Mouse (Mus musculus) neural tube, embryonic 12.5 days (tissue): ENCODE measurements at regions not wholly inside any gene's neighbourhood (a gene's known extent, or its start where the extent isn't known, plus 50 kb on each side); places are given as distances from the start of the nearest gene placed in this dataset.

Source experiments
- ATAC-seq: fragments of 200-750 bp; cut with Nextera tagmentation; 2 replicates; pipeline ENCODE4 v1.8.0; 2017; ENCODE audit warnings: low read depth, mild to moderate bottlenecking, moderate TSS enrichment, moderate library complexity; ENCODE audit not compliant: low FRiP score
- H3K27ac ChIP-seq: fragments of 300-500 bp; sonication (generic); 2 replicates; pipeline ENCODE4 v1.5.1; 2016
- H3K27me3 ChIP-seq: fragments of 300-500 bp; sonication (generic); replicated peaks from 2 replicates; pipeline ENCODE4 v1.6.1; 2016; ENCODE audit warnings: mild to moderate bottlenecking
- H3K36me3 ChIP-seq: fragments of 300-500 bp; sonication (generic); 2 replicates; pipeline ENCODE4 v1.6.1; 2016; ENCODE audit warnings: mild to moderate bottlenecking
- H3K4me1 ChIP-seq: fragments of 300-500 bp; sonication (generic); 2 replicates; pipeline ENCODE4 v1.6.1; 2016
- H3K4me2 ChIP-seq: fragments of 300-500 bp; sonication (generic); replicated peaks from 2 replicates; pipeline ENCODE4 v1.6.1; 2016; ENCODE audit warnings: mild to moderate bottlenecking
- H3K4me3 ChIP-seq: fragments of 300-500 bp; sonication (generic); 2 replicates; pipeline ENCODE4 v1.5.1; 2016
- H3K9ac ChIP-seq: fragments of 300-500 bp; sonication (generic); 2 replicates; pipeline ENCODE4 v1.6.1; 2016; ENCODE audit warnings: mild to moderate bottlenecking
- H3K9me3 ChIP-seq: fragments of 300-500 bp; sonication (generic); 2 replicates; pipeline ENCODE4 v1.6.1; 2016; ENCODE audit warnings: mild to moderate bottlenecking
- WGBS: fragments of 180-500 bp; shearing (Covaris S2); methylation state at CpG from one replicate; pipeline ENCODE4 v1.1.7; 2016; 5-methylcytosine and 5-hydroxymethylcytosine counted together

GRCm38 (mm10) chr15:59804394-59804793 lies 212.0 kb downstream of the 4933412E24Rik start:
- no peak for ATAC-seq
- WGBS, result 85% methylated on average over 7 of the region's 7 CpGs

GRCm38 (mm10) chr15:59802276-59802675 lies 214.1 kb downstream of the 4933412E24Rik start:
- Histone ChIP-seq H3K4me3 (no peak overlapping the region), H3K36me3 (no peaks in the 10 kb centered on the region), H3K9ac (no peak overlapping the region), H3K27ac (no peak overlapping the region), H3K9me3 (no peaks in the 10 kb centered on the region), H3K27me3 (no peaks in the 10 kb centered on the region), H3K4me2 (no peak overlapping the region), H3K4me1 (no peaks in the 10 kb centered on the region)
- no peak for ATAC-seq
- 91% methylated on average over 7 of the region's 7 CpGs for WGBS

More at GRCm38 (mm10) chr15:59804394-59804793, 212.0 kb downstream of the 4933412E24Rik start:
- H3K9ac ChIP-seq, result no peak overlapping the region
- no peaks in the 10 kb centered on the region for H3K36me3 ChIP-seq
- H3K9me3 ChIP-seq, result no peaks in the 10 kb centered on the region
- H3K4me1 ChIP-seq, result no peaks in the 10 kb centered on the region
- no peak overlapping the region for H3K4me2 ChIP-seq
- no peak overlapping the region for H3K27ac ChIP-seq
- H3K4me3 ChIP-seq, result no peak overlapping the region
- no peaks in the 10 kb centered on the region for H3K27me3 ChIP-seq

GRCm38 (mm10) chr15:59799124-59799815 lies 217.1 kb downstream of the 4933412E24Rik start:
- ATAC-seq, result no peak
- Histone ChIP-seq H3K4me2 (no peak overlapping the region), H3K9me3 (no peaks in the 10 kb centered on the region), H3K36me3 (no peaks in the 10 kb centered on the region), H3K4me1 (no peaks in the 10 kb centered on the region), H3K9ac (no peak overlapping the region), H3K27ac (no peak overlapping the region), H3K27me3 (no peaks in the 10 kb centered on the region), H3K4me3 (no peak overlapping the region)
- WGBS, result 83% methylated on average over 3 of the region's 3 CpGs

- no peak overlapping the region for H3K27ac ChIP-seq
- H3K9me3 ChIP-seq, result no peaks in the 10 kb centered on the region
- no peak overlapping the region for H3K4me3 ChIP-seq
- no peak for ATAC-seq
- no peaks in the 10 kb centered on the region for H3K27me3 ChIP-seq
- no peaks in the 10 kb centered on the region for H3K36me3 ChIP-seq
- no peaks in the 10 kb centered on the region for H3K4me1 ChIP-seq
- no peak overlapping the region for H3K4me2 ChIP-seq
- no peak overlapping the region for H3K9ac ChIP-seq
These were observed 217.9 kb downstream of the 4933412E24Rik start for GRCm38 (mm10) chr15:59798486-59798885.

GRCm38 (mm10) chr15:59795717-59796116 lies 220.7 kb downstream of the 4933412E24Rik start:
- H3K9me3 ChIP-seq, result no peaks in the 10 kb centered on the region
- no peak for ATAC-seq
- H3K27ac ChIP-seq, result no peak overlapping the region
- H3K27me3 ChIP-seq, result no peaks in the 10 kb centered on the region
- H3K4me2 ChIP-seq, result no peak overlapping the region
- no peaks in the 10 kb centered on the region for H3K4me1 ChIP-seq
- H3K36me3 ChIP-seq, result no peaks in the 10 kb centered on the region
- no peak overlapping the region for H3K4me3 ChIP-seq
- 89% methylated on average over 5 of the region's 5 CpGs for WGBS
- no peak overlapping the region for H3K9ac ChIP-seq

GRCm38 (mm10) chr15:59794871-59795270 lies 221.5 kb downstream of the 4933412E24Rik start:
- H3K4me1 ChIP-seq, result no peaks in the 10 kb centered on the region
- ATAC-seq, result no peak
- no peaks in the 10 kb centered on the region for H3K36me3 ChIP-seq
- 88% methylated on average over 6 of the region's 6 CpGs for WGBS
- H3K9ac ChIP-seq, result no peak overlapping the region
- H3K27me3 ChIP-seq, result no peaks in the 10 kb centered on the region
- H3K4me2 ChIP-seq, result no peak overlapping the region
- H3K9me3 ChIP-seq, result no peaks in the 10 kb centered on the region
- no peak overlapping the region for H3K27ac ChIP-seq
- H3K4me3 ChIP-seq, result no peak overlapping the region

GRCm38 (mm10) chr15:59786706-59787425 lies 229.5 kb downstream of the 4933412E24Rik start:
- Histone ChIP-seq H3K36me3 (no peaks in the 10 kb centered on the region), H3K4me1 (peaks cover 15% of the 10 kb centered on the region), H3K27me3 (no peaks in the 10 kb centered on the region), H3K27ac (no peak overlapping the region), H3K9me3 (peaks cover 5% of the 10 kb centered on the region; the same call in 1 of the 2 replicates), H3K4me3 (no peak overlapping the region), H3K4me2 (no peak overlapping the region), H3K9ac (no peak overlapping the region)
- no peak for ATAC-seq
- WGBS, result 85% methylated on average over 4 of the region's 4 CpGs

- Histone ChIP-seq H3K36me3 (no peaks in the 10 kb centered on the region), H3K4me3 (no peak overlapping the region), H3K9ac (no peak overlapping the region), H3K9me3 (peaks cover 5% of the 10 kb centered on the region; the same call in 1 of the 2 replicates), H3K27ac (no peak overlapping the region), H3K4me2 (no peak overlapping the region), H3K4me1 (peaks cover 15% of the 10 kb centered on the region), H3K27me3 (no peaks in the 10 kb centered on the region)
- 89% methylated on average over 5 of the region's 5 CpGs for WGBS
- ATAC-seq, result no peak
These were observed 230.4 kb downstream of the 4933412E24Rik start for GRCm38 (mm10) chr15:59785981-59786380.

GRCm38 (mm10) chr15:59784556-59784929 lies 231.9 kb downstream of the 4933412E24Rik start:
- no peaks in the 10 kb centered on the region for H3K27me3 ChIP-seq
- no peak for ATAC-seq
- no peak overlapping the region for H3K9ac ChIP-seq
- no peak overlapping the region for H3K27ac ChIP-seq
- peaks cover 15% of the 10 kb centered on the region for H3K4me1 ChIP-seq
- H3K36me3 ChIP-seq, result no peaks in the 10 kb centered on the region
- H3K4me2 ChIP-seq, result peak overlapping the region; percentile 51; the same call in 1 of the 2 replicates
- WGBS, result 53% methylated on average over 8 of the region's 8 CpGs
- peaks cover 5% of the 10 kb centered on the region; the same call in 1 of the 2 replicates for H3K9me3 ChIP-seq
- H3K4me3 ChIP-seq, result no peak overlapping the region

GRCm38 (mm10) chr15:59783782-59784555 lies 232.4 kb downstream of the 4933412E24Rik start:
- ATAC-seq, result peak; percentile 48
- no peaks in the 10 kb centered on the region for H3K27me3 ChIP-seq
- H3K4me3 ChIP-seq, result no peak overlapping the region
- no peak overlapping the region for H3K27ac ChIP-seq
- peak overlapping the region; percentile 51 for H3K4me2 ChIP-seq
- 10% methylated on average over 22 of the region's 22 CpGs for WGBS
- H3K4me1 ChIP-seq, result peaks cover 15% of the 10 kb centered on the region
- H3K9ac ChIP-seq, result no peak overlapping the region
- peaks cover 5% of the 10 kb centered on the region; the same call in 1 of the 2 replicates for H3K9me3 ChIP-seq
- no peaks in the 10 kb centered on the region for H3K36me3 ChIP-seq

GRCm38 (mm10) chr15:59783393-59783781 lies 233.0 kb downstream of the 4933412E24Rik start:
- Histone ChIP-seq H3K27me3 (no peaks in the 10 kb centered on the region), H3K4me3 (no peak overlapping the region), H3K9me3 (peaks cover 4% of the 10 kb centered on the region; the same call in 1 of the 2 replicates), H3K27ac (no peak overlapping the region), H3K36me3 (no peaks in the 10 kb centered on the region), H3K9ac (no peak overlapping the region), H3K4me2 (peak overlapping the region; percentile 51), H3K4me1 (peaks cover 15% of the 10 kb centered on the region)
- ATAC-seq, result peak; percentile 35; the same call in 1 of the 2 replicates
- 3% methylated on average over 6 of the region's 6 CpGs for WGBS

- H3K9me3 ChIP-seq, result no peaks in the 10 kb centered on the region
- no peaks in the 10 kb centered on the region for H3K36me3 ChIP-seq
- no peak overlapping the region for H3K4me2 ChIP-seq
- WGBS, result 95% methylated on average over 1 of the region's 1 CpGs
- no peaks in the 10 kb centered on the region for H3K27me3 ChIP-seq
- ATAC-seq, result no peak
- H3K27ac ChIP-seq, result no peak overlapping the region
- H3K4me1 ChIP-seq, result peaks cover 15% of the 10 kb centered on the region
- no peak overlapping the region for H3K9ac ChIP-seq
- no peak overlapping the region for H3K4me3 ChIP-seq
These were observed 235.9 kb downstream of the 4933412E24Rik start for GRCm38 (mm10) chr15:59780506-59780905.
